Mouse (Mus musculus) cerebellum, adult 9-11 months (tissue): Measurements from ENCODE around the gene Sorbs1.

Experiments used
- DNase-seq: peaks from one replicate; pipeline ENCODE4 v3.0.0; 2022

Gene Sorbs1

DNA sequence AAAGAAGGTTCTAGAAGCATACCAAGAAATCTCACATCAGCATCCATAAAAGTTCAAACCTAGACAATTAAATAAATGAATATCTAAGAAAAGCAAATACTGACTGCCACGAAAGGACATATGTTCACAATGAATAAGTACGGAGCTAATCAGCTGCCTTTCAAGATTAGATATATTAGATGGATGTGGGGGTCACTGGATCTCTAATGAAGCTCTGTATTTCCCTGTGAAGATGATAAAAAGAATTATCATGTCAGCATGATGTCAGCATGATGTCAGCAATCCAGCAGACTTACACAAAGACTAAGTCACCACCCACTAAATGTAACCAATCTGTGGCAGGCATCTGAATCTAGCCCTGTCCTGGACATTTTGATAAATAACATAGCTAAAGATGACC is 77.8 kb downstream of the Sorbs1 start:
- DNase-seq, result no peak

DNA sequence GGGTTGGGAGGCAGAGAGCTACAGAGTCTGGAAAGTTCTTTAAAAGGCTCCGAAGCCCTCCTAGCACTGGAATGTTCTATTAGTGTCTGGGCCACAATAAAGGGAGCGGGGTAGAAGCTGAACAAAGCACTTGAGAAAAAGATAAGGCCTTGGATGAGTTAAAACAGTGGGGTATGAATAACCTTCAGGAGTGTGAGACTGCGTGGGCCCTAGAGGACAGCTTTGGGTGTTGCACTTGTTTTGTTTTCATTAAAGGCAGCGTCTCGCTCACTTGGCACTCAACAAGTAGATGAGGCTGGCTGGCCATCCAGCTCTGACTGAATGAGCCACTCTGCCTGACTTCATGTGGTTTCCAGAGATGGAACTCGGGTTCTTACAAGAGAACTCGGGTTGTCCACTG is 78.5 kb downstream of the Sorbs1 start:
- DNase-seq, result no peak

- no peak for DNase-seq
Observed at GRCm38 (mm10) chr19:40434042-40434869, 79.3 kb downstream of the Sorbs1 start.

DNA sequence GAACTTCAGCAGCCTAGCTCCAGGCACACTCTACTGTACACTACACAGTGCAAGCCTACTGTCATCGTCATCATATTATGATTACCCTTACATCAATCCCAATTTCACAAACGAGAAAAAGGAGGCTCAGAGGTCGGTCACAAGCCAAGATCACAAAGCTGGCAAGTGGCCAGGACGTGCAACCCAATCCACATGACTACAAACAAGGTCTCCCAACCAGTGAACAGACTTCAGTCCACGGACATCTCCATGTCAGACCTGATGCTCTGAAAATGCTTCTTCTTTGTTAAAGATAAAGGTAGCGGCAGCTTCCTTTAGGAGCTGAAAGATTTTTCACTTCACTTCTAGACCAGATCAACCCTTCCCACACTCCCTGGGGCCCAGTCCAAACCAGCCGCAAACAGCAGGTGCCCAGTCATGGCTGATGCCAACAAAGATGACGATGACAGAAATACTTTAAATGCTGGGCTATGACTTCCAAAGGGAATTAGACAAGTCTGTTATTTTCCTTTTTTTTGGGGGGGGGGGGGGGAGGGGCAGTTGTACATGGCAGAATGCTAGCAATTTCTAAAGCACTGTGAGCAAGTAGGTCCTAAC is 80.2 kb downstream of the Sorbs1 start:
- no peak for DNase-seq

DNA sequence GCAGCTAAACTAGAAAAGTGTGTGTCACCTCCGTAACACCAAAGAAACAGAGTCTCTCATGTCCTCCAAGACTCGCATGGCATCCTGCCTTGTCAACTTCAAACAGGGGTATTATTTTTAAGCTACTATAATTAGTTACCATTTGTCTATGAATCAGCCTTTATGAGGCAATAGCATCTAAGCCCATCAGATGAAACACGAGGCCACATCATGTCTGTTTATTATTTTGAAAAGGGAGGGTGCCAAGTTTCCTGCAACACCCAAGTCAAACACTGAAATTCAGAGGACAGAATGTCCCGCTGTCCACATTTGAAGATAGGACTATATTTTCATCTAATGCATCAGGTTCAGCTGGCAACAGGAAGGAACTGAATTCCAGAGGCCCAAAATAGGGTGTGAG is 81.6 kb downstream of the Sorbs1 start:
- no peak for DNase-seq

GRCm38 (mm10) chr19:40429572-40429971 is 84.0 kb downstream of the Sorbs1 start:
- no peak for DNase-seq

DNA sequence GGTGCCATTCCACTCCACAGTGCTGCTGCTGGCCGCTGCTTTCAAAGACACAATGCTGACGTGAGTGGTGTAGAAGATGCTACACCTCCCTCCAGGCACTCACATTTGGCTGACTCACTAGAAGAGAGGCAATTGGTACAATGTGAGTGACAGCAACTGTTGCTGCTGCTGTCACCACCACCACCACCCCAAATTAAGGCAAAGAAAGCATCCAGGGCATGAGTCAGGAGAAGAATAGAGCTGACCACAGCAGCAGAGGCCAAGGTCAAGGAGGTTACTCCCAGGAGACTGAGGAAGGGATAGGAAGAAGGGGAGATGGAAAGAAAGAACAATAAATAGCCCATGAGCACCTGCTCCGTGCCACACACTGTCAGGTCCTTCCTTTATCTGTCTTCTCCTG is 84.4 kb downstream of the Sorbs1 start:
- DNase-seq, result no peak

DNA sequence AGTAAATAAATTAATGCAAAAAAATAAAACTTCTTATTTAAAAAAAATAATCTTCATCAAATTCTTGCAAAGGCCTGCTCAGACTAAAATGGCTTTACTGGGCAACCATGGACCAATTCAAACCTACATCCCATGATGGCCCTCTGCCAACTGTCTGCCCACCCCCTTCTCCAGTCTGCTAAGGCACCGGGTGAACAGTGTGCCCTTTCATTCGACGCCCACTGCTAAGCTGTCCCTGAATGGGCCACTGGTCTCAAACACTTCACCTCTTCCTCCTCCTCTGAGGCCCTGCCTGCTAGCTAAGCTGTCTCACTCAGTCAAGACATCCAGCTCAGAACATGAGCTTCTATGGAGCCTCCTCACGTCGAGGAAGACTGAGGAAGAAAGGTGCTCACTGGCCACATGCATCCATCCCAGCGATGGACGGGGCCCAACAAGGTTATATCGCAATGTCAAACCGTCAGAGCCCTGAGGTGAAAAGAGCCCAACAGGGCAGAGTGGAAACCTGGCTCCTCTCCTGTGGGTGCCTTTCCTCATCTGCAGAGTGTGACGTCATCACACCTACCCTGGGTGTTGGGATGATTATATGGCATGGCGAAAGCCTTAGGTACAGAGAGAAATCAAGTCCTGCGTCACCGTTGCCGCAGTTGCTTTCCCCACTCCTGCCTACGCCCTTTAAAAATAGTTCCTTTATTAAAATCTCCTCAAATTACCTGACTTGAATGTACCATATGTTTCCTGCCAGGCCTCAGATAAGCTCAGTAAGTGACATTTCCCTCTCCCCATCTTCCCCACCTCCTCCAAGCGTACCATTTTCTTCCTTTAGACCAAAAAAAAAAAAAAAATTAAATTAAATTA is 87.2 kb downstream of the Sorbs1 start:
- no peak for DNase-seq

DNA sequence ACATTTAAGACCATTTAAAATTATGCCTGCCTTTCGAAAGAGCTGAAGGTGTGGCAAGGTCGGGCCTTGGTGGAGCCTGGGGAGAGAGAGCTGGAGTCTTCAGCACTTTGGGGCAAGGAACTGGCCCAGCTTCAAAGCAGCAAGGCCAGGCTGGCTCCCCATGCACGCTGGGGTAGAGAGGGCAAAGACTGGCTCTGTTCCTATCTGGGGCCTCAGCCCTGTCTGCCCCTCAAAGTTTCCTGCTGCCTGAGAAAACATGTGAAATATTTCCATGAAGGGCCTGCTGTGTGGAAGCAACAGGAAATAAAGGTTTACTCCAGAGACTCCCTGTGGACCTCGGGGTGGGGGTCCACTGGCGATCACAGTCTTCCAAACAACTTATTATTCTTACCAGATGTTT is 88.3 kb downstream of the Sorbs1 start:
- no peak for DNase-seq

- no peak for DNase-seq
Observed at GRCm38 (mm10) chr19:40421037-40421436, 92.5 kb downstream of the Sorbs1 start.

- DNase-seq, result no peak
Observed at GRCm38 (mm10) chr19:40419315-40419714, 94.3 kb downstream of the Sorbs1 start.

GRCm38 (mm10) chr19:40417155-40417821 is 96.3 kb downstream of the Sorbs1 start:
- DNase-seq, result no peak

- no peak for DNase-seq
Observed at GRCm38 (mm10) chr19:40415725-40416124, 97.9 kb downstream of the Sorbs1 start.

DNA sequence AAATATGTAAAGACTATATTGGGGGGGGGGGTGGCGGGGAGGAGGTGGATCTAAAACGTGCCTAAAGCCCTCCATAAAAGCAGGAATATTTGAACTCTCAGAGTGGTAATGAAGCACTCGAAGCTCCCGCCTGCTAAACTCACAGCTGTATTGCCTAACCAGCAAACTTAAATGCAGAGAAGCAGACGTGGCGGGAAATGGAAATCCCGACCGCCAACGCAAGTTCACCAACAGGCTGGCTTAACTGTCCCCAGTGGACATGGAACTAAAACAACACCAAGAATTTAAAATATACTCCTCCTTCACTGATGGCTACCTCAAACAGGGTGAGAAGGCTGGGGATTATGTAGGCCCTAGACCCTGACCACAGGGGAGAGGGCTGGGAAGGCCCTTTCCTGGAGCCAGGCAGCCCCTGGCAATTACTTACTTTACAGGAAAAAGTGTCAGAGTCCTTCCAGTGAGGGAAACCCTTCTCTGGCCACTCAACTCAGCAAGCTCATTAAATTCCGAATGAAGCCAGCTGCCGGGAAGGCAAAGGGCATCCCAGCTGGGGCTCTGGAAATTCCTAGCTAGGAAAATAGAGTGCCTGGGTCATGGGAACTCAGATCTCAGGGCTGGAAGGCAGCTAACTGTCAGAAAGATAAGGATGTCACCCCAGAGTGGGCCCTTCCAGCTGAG is 98.6 kb downstream of the Sorbs1 start:
- DNase-seq, result no peak

GRCm38 (mm10) chr19:40414386-40414785 is 99.2 kb downstream of the Sorbs1 start:
- DNase-seq, result no peak

- peak; percentile 56 for DNase-seq
Observed at GRCm38 (mm10) chr19:40411379-40411813, 102.2 kb downstream of the Sorbs1 start.

GRCm38 (mm10) chr19:40410511-40410910 is 103.1 kb downstream of the Sorbs1 start:
- no peak for DNase-seq

- peak; percentile 74 for DNase-seq
Observed at GRCm38 (mm10) chr19:40410109-40410508, 103.5 kb downstream of the Sorbs1 start.

DNA sequence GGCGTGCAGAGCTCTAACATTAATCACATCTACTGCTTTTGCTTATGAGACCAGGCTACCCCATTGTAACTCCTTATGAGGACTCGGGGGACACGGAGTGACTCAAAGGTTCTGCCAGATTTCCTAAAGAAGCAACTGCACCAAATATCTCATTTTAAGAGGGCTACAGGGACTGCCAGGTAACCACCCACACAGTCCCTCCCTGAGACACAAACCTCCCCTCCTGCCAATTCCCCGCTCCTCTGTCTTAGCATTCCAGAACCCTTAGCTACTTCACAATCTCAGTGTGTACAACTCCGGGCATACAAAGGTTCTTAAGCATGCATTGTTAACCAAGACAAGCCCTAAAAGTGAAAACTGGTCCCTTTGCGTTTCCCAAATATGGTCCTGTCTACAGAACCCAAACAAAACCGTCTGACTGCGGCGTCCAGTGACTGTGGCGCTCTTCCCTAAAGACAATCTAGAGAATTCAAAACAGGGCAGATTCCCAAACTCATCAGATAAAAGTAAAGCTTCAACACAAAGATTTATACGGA is 104.0 kb downstream of the Sorbs1 start:
- no peak for DNase-seq

DNA sequence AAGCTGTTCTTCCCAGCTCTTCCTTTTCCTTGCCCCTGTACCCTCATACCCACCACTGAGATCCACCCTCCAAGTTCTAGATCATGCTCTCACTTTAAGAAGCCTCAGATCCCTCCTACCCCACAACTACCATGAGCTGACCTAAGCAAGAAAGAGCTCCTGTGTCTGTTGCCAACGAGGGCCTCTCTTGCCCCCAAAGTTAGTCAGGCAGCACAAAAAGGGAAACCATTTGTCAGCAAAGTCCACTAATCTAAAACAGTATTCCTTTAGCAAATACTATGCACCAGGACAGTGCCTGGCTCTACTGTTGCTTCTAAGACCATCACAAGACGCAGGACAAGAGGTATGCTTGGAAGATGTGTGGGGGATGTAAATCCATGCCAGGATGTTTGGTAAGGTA is 106.4 kb downstream of the Sorbs1 start:
- no peak for DNase-seq

- no peak for DNase-seq
Observed at GRCm38 (mm10) chr19:40406661-40407060, 106.9 kb downstream of the Sorbs1 start.

DNA sequence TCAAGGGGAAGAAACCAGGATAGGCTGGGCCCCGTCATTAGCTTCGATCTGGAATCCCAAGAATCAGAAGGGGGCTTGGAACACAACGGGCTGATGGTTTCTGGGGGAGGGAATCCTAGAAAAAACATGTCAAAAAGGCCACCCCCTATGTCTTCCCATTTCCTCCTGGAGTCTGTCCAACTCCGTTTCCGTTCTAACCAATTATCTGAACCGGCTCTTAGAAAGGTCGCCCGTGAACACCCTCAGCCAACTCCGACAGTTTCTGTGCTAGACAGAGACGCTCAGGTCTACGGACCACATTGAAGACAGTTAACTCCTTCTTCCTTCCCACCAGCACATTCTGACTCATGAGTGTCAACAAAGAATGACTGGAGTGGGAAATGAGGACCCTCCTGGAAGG is 107.8 kb downstream of the Sorbs1 start:
- DNase-seq, result no peak
